Comparison of ENCODE assay signal across 14 mouse cellular contexts in the genomic region with DNA sequence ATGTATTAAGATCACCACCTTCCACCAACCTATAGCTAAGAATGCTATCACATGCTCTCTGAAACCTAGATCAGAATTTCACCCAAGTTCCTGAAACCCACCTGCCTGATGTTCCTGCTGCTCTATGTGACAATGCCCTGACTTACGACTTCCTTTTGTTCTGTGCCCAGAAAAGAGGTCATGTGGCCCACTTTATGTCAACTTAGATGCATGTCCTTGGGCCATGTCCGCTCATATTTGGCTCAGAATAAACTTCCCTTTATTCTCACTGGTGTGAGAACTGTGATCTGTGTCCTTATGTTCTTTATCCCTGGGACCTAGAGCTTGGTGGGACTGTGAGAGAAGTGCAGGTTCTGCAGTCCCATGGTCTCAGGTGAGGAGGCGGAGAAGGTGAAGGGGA. TPM values are rescaled to one million over a fixed set of nuclear protein-coding genes. Genes with fewer than 3 reads are reported as not detected.
A peak's percentile ranks its signal among the peaks of the same experiment; 100 is the strongest.
DNase-seq lines count a peak whose midpoint lies in the region; ATAC-seq lines count a peak whose summit lies in the region.
"Had no signal": no experiment of that assay in that cellular context is flagged by ENCODE, and none has a peak within 500 bp of the region (broad histone marks: within the 10 kb centered on the region; RNA-seq: fewer than 3 reads in every experiment).

No protein-coding gene starts in this region.

- peak; percentile 66 for ATAC-seq in hematopoietic stem cell, adult 5-6 weeks (replicated peaks in 1 of 2; ENCODE audit: insufficient read depth in 1 of 2, low FRiP score in 2 of 2, low TSS enrichment in 1 of 2, low read depth in 1 of 2, poor library complexity in 2 of 2, severe bottlenecking in 2 of 2)
- ATAC-seq: forebrain, embryonic 14.5 days; forebrain, embryonic 16.5 days had no signal

- peak; percentile 2 for DNase-seq in urinary bladder, postnatal 25 days (ENCODE audit: low spot score)
- no peak for DNase-seq in urinary bladder, postnatal 4 days (ENCODE audit: low spot score in 2 of 2)
- no peak for DNase-seq in adrenal gland, postnatal 25 days
- no peak for DNase-seq in retina, postnatal 1 day
- DNase-seq: adrenal gland, adult 2 months; adrenal gland, postnatal 10 days; adrenal gland, postnatal 36 days; cerebellum, adult 11-12 months; cerebellum, adult 9-10 months; cerebellum, postnatal 10 days; embryo, embryonic 11 days had no signal

RNA-seq across cellular contexts. Expression of a gene that starts 45.5 kb away (rescaled TPM):
- 12.4 and 18.1 TPM in 2 replicates for total RNA-seq in hematopoietic stem cell, adult 5-6 weeks (2017)
- total RNA-seq in adrenal gland, postnatal 25 days (2021): 38.3 and 41.9 TPM in 2 replicates
